Comparison of ENCODE assay signal across 17 mouse cellular contexts in the genomic region with DNA sequence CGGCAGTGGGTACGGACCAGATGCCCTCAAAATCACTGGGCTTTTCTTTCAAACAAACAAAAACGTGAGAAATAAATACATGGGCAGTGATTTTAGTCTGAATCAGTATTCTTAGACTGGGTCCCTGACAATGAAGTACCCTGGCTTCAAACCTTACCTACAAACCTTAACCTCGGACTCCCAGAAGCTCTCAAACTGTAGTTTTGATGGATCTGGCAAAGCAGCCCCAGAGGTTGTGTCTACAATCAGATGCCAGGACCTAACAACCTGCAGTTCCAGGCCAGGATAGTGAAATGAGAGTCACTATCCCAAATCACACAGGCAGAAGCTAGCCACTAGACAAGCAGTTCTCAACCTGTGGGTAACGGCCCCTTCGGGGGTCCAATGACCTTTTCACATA.
"Had no signal": no experiment of that assay in that cellular context is flagged by ENCODE, and none has a peak within 500 bp of the region (broad histone marks: within the 10 kb centered on the region; RNA-seq: fewer than 3 reads in every experiment).

No protein-coding gene starts in this region.

- H3K36me3 ChIP-seq: midbrain, embryonic 12.5 days; midbrain, embryonic 15.5 days; neural tube, embryonic 13.5 days; neural tube, embryonic 15.5 days had no signal

- H3K4me3 ChIP-seq: midbrain, embryonic 12.5 days; midbrain, embryonic 15.5 days; myocyte; neural tube, embryonic 13.5 days; neural tube, embryonic 15.5 days had no signal

- H3K4me1 ChIP-seq: midbrain, embryonic 15.5 days; neural tube, embryonic 13.5 days; neural tube, embryonic 15.5 days had no signal

- H3K9ac ChIP-seq: lung, embryonic 14.5 days; midbrain, embryonic 12.5 days; midbrain, embryonic 15.5 days; neural tube, embryonic 13.5 days; neural tube, embryonic 15.5 days had no signal

- H3K27ac ChIP-seq: midbrain, embryonic 12.5 days; midbrain, embryonic 15.5 days; neural tube, embryonic 13.5 days; neural tube, embryonic 15.5 days had no signal

- H3K4me2 ChIP-seq: lung, embryonic 14.5 days; midbrain, embryonic 12.5 days; midbrain, embryonic 15.5 days; neural tube, embryonic 13.5 days; neural tube, embryonic 15.5 days had no signal

- DNase-seq: lung, adult 18-20 months; lung, postnatal 10 days; lung, postnatal 4 days; retina, postnatal 1 day; right cerebral cortex, adult 18-20 months; right cerebral cortex, postnatal 25 days; right cerebral cortex, postnatal 4 days; spleen, adult 18-20 months; thymus, adult 18-20 months; thymus, postnatal 14 days; thymus, postnatal 36 days had no signal

- H3K9me3 ChIP-seq: midbrain, embryonic 12.5 days; midbrain, embryonic 15.5 days; neural tube, embryonic 13.5 days; neural tube, embryonic 15.5 days had no signal

- ATAC-seq: midbrain, embryonic 15.5 days had no signal

- H3K27me3 ChIP-seq: midbrain, embryonic 12.5 days; midbrain, embryonic 15.5 days; neural tube, embryonic 13.5 days; neural tube, embryonic 15.5 days had no signal
